Mouse (Mus musculus) cerebellum, postnatal 36 days (tissue): ENCODE data around the gene Snrnp200.
"Not testable (repeated sequence)": the region's sequence is repeated elsewhere in the genome, so short reads cannot be mapped to it uniquely, and the experiment has no call there.

Experiments
- DNase-seq, 2 experiments: peaks; one replicate each; pipeline ENCODE4 v3.0.0; 2021 to 2022; ENCODE audit warnings: mixed read lengths in 2 of 2

The Snrnp200 gene

DNA sequence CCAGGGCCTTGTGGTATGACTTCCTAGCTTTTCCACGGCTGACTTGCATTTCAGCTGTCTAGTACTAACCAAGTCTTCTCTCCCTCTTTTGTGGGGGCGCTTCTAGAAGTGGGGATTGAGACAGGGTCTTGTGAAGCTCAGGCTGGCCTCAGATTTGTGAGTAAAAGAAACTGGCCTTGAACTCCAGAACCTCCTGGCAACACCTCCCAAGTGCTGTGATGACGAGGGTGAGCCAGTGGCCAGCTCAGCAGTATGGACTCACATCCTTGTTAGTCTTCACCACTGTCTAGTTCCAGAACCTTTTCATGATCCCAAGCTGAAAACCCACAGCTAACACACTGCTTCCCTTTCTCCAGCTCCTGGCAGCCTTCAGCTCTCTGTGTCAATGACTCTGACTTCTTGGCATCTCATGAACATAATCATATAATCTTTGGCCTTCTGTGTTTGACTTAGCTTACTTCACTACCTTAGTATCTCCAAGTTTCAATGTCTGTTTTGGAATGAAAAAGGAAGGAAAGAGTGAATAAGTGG, 46.5 kb downstream of the Snrnp200 start:
- DNase-seq = no peak

GRCm38 (mm10) chr2:127255294-127255693, 47.1 kb downstream of the Snrnp200 start:
- no peak for DNase-seq

DNA sequence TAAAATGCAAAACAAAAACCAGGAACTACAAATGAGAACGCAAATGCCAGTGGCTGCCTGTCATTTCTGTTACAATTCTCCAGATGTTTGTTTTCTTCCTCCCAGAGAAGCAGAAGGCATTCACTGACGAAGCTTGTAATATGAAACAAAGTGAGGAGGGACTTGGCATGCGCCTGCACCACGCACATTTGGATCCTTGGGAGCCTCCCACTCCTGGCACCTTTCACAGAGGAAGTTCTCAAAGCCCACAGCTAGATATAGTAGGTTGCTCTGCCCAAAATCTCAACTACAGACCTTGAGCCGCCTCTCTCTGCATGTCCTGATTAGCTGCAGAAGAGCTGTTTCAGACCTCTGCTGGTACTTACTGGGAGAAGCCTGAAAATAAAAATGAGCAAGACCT, 51.2 kb downstream of the Snrnp200 start:
- DNase-seq = no peak

- DNase-seq = no peak
Observed at GRCm38 (mm10) chr2:127262480-127262879, 54.3 kb downstream of the Snrnp200 start.

DNA sequence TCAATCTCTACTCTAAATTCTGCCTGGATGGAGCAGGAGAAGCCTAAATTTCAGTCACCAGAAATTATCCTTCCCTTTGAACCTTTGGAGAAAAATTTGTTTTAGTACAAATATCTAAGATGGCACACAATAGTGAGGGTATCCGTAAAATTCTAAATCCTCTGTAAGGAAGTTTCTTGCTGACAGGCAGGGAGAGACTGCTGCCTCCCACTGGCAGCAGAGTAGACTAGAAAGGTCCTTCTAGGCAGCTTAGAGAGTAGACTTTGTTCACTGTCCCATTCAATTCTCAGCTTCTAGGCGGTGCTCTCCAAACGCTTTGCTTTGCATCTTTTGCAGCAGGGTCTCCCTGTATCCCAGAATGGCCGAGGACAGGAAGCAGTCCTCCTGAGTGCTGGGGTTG, 59.7 kb downstream of the Snrnp200 start:
- DNase-seq = no peak

- DNase-seq = peak; percentile 95 to 96
Observed at GRCm38 (mm10) chr2:127269491-127270299, 61.5 kb downstream of the Snrnp200 start, which contains the start of gene Stard7. Gene Stard7, plus strand, starts transcription at chr2:127270218.

DNA sequence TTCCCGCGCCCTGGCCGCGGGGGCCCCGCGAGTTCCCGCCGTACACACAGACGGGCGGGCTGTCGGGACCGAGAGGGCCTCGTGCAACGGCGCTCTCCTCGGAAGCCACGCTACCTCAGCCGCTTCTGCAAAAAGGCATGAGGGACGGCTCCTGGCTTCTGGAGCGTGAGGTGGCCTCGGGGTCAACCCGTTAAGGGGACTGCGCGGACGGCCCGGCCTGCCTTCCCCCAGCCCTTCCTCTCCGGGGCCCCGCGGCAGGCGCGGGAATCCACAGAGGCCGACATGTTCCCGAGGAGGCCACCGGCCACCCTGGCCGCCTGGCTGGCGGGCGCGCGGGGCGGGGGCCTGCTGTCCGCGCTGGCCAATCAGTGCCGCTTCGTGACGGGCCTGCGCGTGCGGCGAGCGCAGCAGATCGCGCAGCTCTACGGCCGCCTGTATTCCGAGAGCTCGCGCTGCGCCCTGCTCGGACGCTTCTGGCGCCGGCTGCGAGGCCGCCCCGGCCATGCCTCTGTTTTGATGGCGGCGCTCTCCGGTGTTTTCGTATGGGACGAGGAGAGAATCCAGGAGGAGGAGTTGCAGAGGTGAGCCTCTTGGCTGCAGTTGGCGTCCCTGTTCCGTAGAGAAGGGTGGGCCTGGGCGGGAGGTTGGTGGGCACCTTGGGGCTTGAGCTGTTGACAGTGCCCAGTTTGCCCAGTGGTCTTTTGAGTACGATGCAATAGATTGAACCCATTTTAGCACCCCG, 62.3 kb downstream of the Snrnp200 start:
- peak; percentile 83 to 90 for DNase-seq

DNA sequence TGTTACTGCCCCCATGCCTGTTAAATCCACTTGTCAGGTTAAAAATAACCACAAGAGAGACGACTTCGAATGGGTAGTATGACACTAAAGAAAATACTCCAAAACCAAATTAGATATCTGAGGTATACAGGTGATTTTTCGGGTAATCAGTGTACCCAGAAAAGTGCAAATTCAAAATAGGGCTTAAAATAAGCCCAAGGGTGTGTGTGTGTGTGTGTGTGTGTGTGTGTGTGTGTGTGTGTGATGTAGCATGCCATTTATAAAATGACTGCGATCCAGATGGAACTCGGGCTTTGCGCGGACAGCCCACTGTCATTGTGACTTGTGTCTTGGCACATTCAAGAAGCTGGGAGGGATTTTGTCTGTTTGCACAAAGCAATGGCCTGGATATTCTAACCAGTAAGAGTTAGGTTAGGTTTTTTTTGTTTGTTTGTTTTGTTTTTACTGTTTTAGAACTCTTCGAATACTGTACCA, 62.9 kb downstream of the Snrnp200 start:
- peak; percentile 28 to 34 for DNase-seq

GRCm38 (mm10) chr2:127272049-127272448, 63.9 kb downstream of the Snrnp200 start:
- DNase-seq = not testable (repeated sequence)

DNA sequence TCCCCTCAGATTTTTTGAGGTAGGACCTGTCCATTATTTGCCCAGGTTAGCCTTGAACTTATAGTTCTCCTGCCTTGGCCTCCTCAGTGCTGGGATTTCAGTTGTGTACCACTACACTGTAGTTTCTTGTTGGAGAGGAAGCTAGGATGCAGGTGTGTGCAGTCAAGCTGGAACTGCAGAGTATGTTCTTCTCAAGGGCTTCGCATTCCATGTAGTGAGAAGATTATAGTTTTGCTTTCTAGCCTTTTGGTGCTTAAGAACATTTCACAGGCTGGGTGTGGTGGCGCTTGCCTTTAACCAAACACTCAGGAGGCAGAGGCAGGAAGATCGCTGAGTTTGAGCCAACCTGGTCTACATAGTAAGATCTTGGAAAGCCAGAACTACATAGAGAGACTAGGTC, 64.6 kb downstream of the Snrnp200 start:
- DNase-seq = no peak

DNA sequence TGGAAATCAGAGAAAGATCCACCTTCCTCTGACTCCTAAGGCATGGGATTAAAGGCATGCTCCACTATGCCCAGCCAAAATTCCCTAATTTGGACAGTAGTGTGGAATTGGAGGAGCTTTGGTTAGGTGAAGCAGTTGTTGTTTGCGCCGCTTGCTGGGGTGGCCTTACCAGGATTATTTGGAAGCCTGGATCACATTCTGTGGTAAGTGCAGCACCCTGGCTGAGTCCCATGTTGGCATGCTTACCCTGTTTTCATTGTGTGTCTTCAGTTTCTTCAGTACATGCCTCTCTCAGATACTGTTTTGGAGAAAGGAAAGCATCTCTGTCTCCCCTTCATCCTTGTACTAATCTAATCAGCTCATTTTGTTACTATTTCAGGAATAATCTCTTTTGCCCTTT, 66.4 kb downstream of the Snrnp200 start:
- DNase-seq = no peak

DNA sequence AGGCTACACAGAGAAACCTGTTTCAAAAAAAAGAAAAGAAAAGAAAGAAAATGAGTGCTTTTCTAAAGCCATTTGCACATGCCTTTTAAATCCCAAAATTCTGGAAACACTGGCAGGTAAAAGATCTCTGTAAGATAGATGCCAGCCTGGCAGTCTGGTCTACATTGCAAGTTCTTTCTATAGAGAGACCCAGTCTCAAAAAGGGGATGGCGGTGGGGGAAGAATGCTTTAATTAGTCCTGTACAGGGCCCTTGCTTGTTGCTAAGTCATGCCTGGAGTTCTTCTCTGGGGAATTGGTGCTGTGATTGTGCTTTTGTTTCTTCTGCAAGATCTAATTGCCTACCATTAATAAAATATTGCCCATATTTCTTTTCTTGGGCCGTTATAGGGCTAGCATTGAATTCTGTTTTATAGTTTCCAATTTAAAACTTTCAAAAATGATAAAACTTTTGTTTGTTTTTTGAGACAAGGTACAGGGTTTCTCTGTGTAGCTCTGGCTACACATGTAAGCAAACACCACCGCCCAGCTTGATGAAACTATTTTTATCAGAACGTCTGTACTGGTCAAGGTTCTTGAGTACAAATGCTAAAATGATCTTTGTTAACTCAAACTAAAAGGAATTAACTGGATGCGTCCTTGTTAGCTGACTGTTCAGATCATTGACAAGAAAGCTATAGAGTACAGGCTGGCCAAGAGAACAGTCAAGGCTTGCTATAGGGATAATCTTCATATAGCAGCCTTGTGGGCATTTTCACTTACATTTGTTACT, 67.5 kb downstream of the Snrnp200 start:
- DNase-seq = no peak

GRCm38 (mm10) chr2:127278162-127278561, 70.0 kb downstream of the Snrnp200 start:
- DNase-seq = no peak
